Mouse (Mus musculus): ENCODE data around the gene Slco2b1. TPM values are rescaled to one million over a fixed set of nuclear protein-coding genes. Genes with fewer than 3 reads are reported as not detected.
A peak's percentile ranks its signal among the peaks of the same experiment; 100 is the strongest.
"Not testable (repeated sequence)": the region's sequence is repeated elsewhere in the genome, so short reads cannot be mapped to it uniquely, and the experiment has no call there.

The Slco2b1 gene
- polyA plus RNA-seq, 1 experiment from 2014 or later = 4.0 TPM

GRCm38 (mm10) chr7:99698576-99698975, 12.6 kb downstream of the Slco2b1 start:
- WGBS = 72% methylated on average over 3 of the region's 3 CpGs
- no peaks in the 10 kb centered on the region for H3K9me3 ChIP-seq (ENCODE audit: control insufficient read depth, low read length)
- H3K36me3 ChIP-seq (ENCODE audit: control insufficient read depth, insufficient read depth, low read length) = no peaks in the 10 kb centered on the region
- H3K4me2 ChIP-seq (ENCODE audit: low read depth, low read length) = no peak overlapping the region
- no peaks in the 10 kb centered on the region for H3K27me3 ChIP-seq (ENCODE audit: control insufficient read depth, insufficient read depth, low read depth, low read length)
- no peak overlapping the region for H3K4me3 ChIP-seq (ENCODE audit: low read length)
- peaks cover 17% of the 10 kb centered on the region for H3K4me1 ChIP-seq (replicated peaks; ENCODE audit: control insufficient read depth, insufficient read depth, low read length)
- no peak overlapping the region for H3K9ac ChIP-seq (ENCODE audit: low read length)
- no peak for ATAC-seq (ENCODE audit: low read depth)
- peak overlapping the region; percentile 32 for H3K27ac ChIP-seq (ENCODE audit: low read length)

DNA sequence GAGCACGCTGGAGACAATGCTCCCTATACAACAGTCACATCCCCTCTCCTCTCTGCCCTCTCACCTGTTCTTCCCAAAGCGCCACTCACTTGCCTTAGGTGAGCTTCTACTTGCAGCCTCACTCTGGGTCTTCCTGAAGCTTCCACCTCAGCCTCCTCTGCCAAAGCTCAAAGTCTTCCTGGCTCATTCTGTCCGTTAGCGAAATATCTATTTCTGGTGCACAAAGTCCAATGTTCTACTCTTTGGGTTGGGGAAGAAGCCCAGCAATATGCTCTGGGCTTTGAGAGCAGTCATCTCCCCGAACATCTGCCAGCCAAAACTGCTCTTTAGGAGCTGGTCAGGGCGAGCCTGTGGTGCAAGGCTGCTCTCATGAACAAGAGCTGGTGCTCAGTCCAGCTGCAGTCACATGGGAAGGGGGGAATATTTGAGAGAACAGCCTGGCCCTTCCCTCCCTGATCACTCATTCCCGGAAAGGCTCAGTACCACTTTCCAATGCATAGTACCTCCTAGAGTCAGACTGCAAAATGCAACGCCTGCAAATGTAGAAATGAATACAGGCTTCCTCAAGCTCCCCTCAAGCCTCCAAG, 15.6 kb downstream of the Slco2b1 start:
- H3K4me1 ChIP-seq (replicated peaks; ENCODE audit: control insufficient read depth, insufficient read depth, low read length) = peaks cover 17% of the 10 kb centered on the region
- no peaks in the 10 kb centered on the region for H3K36me3 ChIP-seq (ENCODE audit: control insufficient read depth, insufficient read depth, low read length)
- no peak overlapping the region for H3K27ac ChIP-seq (ENCODE audit: low read length)
- no peaks in the 10 kb centered on the region for H3K9me3 ChIP-seq (ENCODE audit: control insufficient read depth, low read length)
- no peaks in the 10 kb centered on the region for H3K27me3 ChIP-seq (ENCODE audit: control insufficient read depth, insufficient read depth, low read depth, low read length)
- ATAC-seq (ENCODE audit: low read depth) = no peak
- H3K4me3 ChIP-seq (ENCODE audit: low read length) = no peak overlapping the region
- 80% methylated on average over 8 of the region's 8 CpGs for WGBS
- no peak overlapping the region for H3K4me2 ChIP-seq (ENCODE audit: low read depth, low read length)
- no peak overlapping the region for H3K9ac ChIP-seq (ENCODE audit: low read length)

GRCm38 (mm10) chr7:99694424-99694823, 16.7 kb downstream of the Slco2b1 start:
- peak; percentile 39; the same call in 1 of the 2 replicates for ATAC-seq (ENCODE audit: low read depth)
- WGBS = 44% methylated on average over 5 of the region's 5 CpGs
- H3K4me3 ChIP-seq (ENCODE audit: low read length) = not testable (repeated sequence)

DNA sequence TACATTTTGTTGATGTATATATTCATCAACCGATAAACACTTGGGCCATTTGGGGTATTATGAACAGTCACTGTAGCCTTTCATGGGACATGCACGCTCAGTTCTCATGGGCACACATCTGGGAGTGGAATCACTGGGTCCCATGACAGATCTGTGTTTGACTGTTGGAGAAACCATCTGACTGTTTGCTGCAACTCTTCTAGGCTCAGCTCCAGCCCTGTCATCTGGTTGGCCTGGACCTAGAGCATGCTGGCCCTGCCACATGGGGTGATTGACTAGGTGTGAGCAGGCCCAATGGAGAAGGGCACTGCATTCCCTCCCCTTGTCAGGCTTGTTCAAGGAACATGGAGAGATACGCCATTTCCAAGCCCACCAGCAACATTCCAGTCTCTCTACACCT, 17.2 kb downstream of the Slco2b1 start:
- no peaks in the 10 kb centered on the region for H3K9me3 ChIP-seq (ENCODE audit: control insufficient read depth, low read length)
- no peak overlapping the region for H3K4me3 ChIP-seq (ENCODE audit: low read length)
- peak; percentile 56; the same call in 1 of the 2 replicates for ATAC-seq (ENCODE audit: low read depth)
- no peak overlapping the region for H3K4me2 ChIP-seq (ENCODE audit: low read depth, low read length)
- no peak overlapping the region for H3K9ac ChIP-seq (ENCODE audit: low read length)
- peaks cover 9% of the 10 kb centered on the region for H3K4me1 ChIP-seq (replicated peaks; ENCODE audit: control insufficient read depth, insufficient read depth, low read length)
- 65% methylated on average over 3 of the region's 3 CpGs for WGBS
- H3K27ac ChIP-seq (ENCODE audit: low read length) = no peak overlapping the region
- no peaks in the 10 kb centered on the region for H3K27me3 ChIP-seq (ENCODE audit: control insufficient read depth, insufficient read depth, low read depth, low read length)
- H3K36me3 ChIP-seq (ENCODE audit: control insufficient read depth, insufficient read depth, low read length) = no peaks in the 10 kb centered on the region

More at GRCm38 (mm10) chr7:99694424-99694823, 16.7 kb downstream of the Slco2b1 start:
- H3K27me3 ChIP-seq (ENCODE audit: control insufficient read depth, insufficient read depth, low read depth, low read length); H3K4me2 ChIP-seq (ENCODE audit: low read depth, low read length); H3K9ac ChIP-seq (ENCODE audit: low read length); H3K36me3 ChIP-seq (ENCODE audit: control insufficient read depth, insufficient read depth, low read length); H3K27ac ChIP-seq (ENCODE audit: low read length); H3K9me3 ChIP-seq (ENCODE audit: control insufficient read depth, low read length): not testable (repeated sequence)
- H3K4me1 ChIP-seq (replicated peaks; ENCODE audit: control insufficient read depth, insufficient read depth, low read length) = peaks cover 13% of the 10 kb centered on the region

DNA sequence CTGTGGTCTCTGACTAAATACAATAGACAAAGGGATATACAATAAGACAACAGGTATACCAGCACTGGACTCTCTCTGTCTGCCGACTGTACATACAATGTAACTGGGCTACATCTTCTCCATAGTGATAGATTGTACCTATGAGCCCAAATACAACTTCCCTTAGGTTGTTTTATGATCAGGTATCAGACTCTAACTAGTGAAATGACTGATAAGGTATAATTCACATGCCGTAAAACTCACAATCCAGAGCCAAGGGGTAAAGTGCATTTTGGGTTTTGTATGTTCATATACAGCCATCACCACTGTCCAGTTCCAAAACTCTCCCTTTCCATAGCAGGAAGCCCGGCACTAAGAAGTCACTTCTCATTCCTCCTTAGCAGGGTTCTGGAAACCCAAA, 17.8 kb downstream of the Slco2b1 start:
- no peaks in the 10 kb centered on the region for H3K36me3 ChIP-seq (ENCODE audit: control insufficient read depth, insufficient read depth, low read length)
- H3K9me3 ChIP-seq (ENCODE audit: control insufficient read depth, low read length) = no peaks in the 10 kb centered on the region
- no peak overlapping the region for H3K9ac ChIP-seq (ENCODE audit: low read length)
- H3K27ac ChIP-seq (ENCODE audit: low read length) = no peak overlapping the region
- H3K4me2 ChIP-seq (ENCODE audit: low read depth, low read length) = no peak overlapping the region
- H3K27me3 ChIP-seq (ENCODE audit: control insufficient read depth, insufficient read depth, low read depth, low read length) = no peaks in the 10 kb centered on the region
- no peak overlapping the region for H3K4me3 ChIP-seq (ENCODE audit: low read length)
- peaks cover 4% of the 10 kb centered on the region; the same call in 1 of the 2 replicates for H3K4me1 ChIP-seq (replicated peaks; ENCODE audit: control insufficient read depth, insufficient read depth, low read length)
- WGBS = 90% methylated on average over 3 of the region's 3 CpGs
- ATAC-seq (ENCODE audit: low read depth) = no peak

GRCm38 (mm10) chr7:99692396-99692795, 18.7 kb downstream of the Slco2b1 start:
- Histone ChIP-seq H3K36me3 (ENCODE audit: control insufficient read depth, insufficient read depth, low read length) (no peaks in the 10 kb centered on the region), H3K4me1 (replicated peaks; ENCODE audit: control insufficient read depth, insufficient read depth, low read length) (peaks cover 2% of the 10 kb centered on the region; the same call in 1 of the 2 replicates), H3K4me3 (ENCODE audit: low read length) (no peak overlapping the region), H3K27me3 (ENCODE audit: control insufficient read depth, insufficient read depth, low read depth, low read length) (no peaks in the 10 kb centered on the region), H3K27ac (ENCODE audit: low read length) (peak overlapping the region; percentile 63), H3K9ac (ENCODE audit: low read length) (no peak overlapping the region), H3K4me2 (ENCODE audit: low read depth, low read length) (no peak overlapping the region), H3K9me3 (ENCODE audit: control insufficient read depth, low read length) (no peaks in the 10 kb centered on the region)
- 41% methylated on average over 3 of the region's 3 CpGs for WGBS
- ATAC-seq (ENCODE audit: low read depth) = peak; percentile 59

- no peak overlapping the region for H3K4me2 ChIP-seq (ENCODE audit: low read depth, low read length)
These were observed 20.3 kb downstream of the Slco2b1 start for GRCm38 (mm10) chr7:99690819-99691218.

DNA sequence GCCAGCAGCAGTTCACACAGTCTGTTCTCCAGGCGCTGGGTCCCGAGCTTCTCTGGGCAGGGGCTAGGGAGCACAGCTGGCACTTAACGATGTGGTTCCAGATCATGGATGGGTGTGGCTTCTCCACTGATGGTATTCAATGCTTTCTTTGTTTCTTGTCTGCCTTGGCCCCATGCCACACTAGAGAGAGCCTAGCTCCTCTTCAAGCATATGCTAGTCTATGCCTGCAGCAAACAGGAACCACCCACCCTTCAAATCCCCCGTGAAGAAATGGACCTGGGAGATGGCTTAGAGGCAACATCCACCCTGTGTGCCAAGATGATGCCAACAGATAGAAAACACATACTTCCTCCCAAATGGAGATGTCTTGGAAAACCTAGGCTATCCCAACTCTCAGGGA, 27.1 kb downstream of the Slco2b1 start:
- no peak for ATAC-seq (ENCODE audit: low read depth)
- Histone ChIP-seq H3K4me3 (ENCODE audit: low read length) (no peak overlapping the region), H3K27ac (ENCODE audit: low read length) (no peak overlapping the region), H3K9ac (ENCODE audit: low read length) (no peak overlapping the region), H3K4me2 (ENCODE audit: low read depth, low read length) (no peak overlapping the region), H3K27me3 (ENCODE audit: control insufficient read depth, insufficient read depth, low read depth, low read length) (no peaks in the 10 kb centered on the region), H3K4me1 (replicated peaks; ENCODE audit: control insufficient read depth, insufficient read depth, low read length) (no peaks in the 10 kb centered on the region), H3K36me3 (ENCODE audit: control insufficient read depth, insufficient read depth, low read length) (no peaks in the 10 kb centered on the region), H3K9me3 (ENCODE audit: control insufficient read depth, low read length) (no peaks in the 10 kb centered on the region)
- WGBS = 37% methylated on average over 4 of the region's 4 CpGs

More at GRCm38 (mm10) chr7:99690819-99691218, 20.3 kb downstream of the Slco2b1 start:
- no peak overlapping the region for H3K4me3 ChIP-seq (ENCODE audit: low read length)
- 72% methylated on average over 7 of the region's 7 CpGs for WGBS
- no peak overlapping the region for H3K27ac ChIP-seq (ENCODE audit: low read length)
- H3K27me3 ChIP-seq (ENCODE audit: control insufficient read depth, insufficient read depth, low read depth, low read length) = no peaks in the 10 kb centered on the region
- no peak overlapping the region for H3K9ac ChIP-seq (ENCODE audit: low read length)
- peaks cover 2% of the 10 kb centered on the region; the same call in 1 of the 2 replicates for H3K4me1 ChIP-seq (replicated peaks; ENCODE audit: control insufficient read depth, insufficient read depth, low read length)
- no peaks in the 10 kb centered on the region for H3K36me3 ChIP-seq (ENCODE audit: control insufficient read depth, insufficient read depth, low read length)
- ATAC-seq (ENCODE audit: low read depth) = no peak
- no peaks in the 10 kb centered on the region for H3K9me3 ChIP-seq (ENCODE audit: control insufficient read depth, low read length)

DNA sequence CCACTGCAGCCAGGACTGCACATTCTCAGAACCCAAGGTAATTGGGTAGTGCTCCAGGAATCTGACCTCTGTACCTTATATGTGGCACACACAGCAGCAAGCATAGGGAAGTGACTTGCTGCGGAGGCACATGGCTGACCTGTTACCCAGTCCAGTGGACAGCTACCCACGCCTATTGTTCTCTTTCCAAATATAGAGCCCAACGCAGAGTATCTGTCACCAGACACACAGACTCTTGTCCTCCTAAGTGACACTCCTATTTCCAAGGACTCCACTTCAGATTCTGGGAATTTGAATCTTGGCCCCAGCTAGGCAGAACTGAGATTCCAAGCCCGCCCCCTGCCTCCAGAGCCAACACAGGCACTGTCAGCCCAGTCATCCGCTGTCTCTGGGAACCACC, 30.4 kb downstream of the Slco2b1 start:
- Histone ChIP-seq H3K4me1 (replicated peaks; ENCODE audit: control insufficient read depth, insufficient read depth, low read length) (no peaks in the 10 kb centered on the region), H3K27ac (ENCODE audit: low read length) (no peak overlapping the region)
- 45% methylated on average over 5 of the region's 5 CpGs for WGBS

More for the DNA sequence above, 30.4 kb downstream of the Slco2b1 start:
- H3K36me3 ChIP-seq (ENCODE audit: control insufficient read depth, insufficient read depth, low read length) = no peaks in the 10 kb centered on the region
- no peak overlapping the region for H3K4me3 ChIP-seq (ENCODE audit: low read length)
- H3K9ac ChIP-seq (ENCODE audit: low read length) = no peak overlapping the region
- ATAC-seq (ENCODE audit: low read depth) = no peak; the same call in 1 of the 2 replicates
- H3K9me3 ChIP-seq (ENCODE audit: control insufficient read depth, low read length) = no peaks in the 10 kb centered on the region
- no peak overlapping the region for H3K4me2 ChIP-seq (ENCODE audit: low read depth, low read length)
- H3K27me3 ChIP-seq (ENCODE audit: control insufficient read depth, insufficient read depth, low read depth, low read length) = no peaks in the 10 kb centered on the region
